Mouse (Mus musculus) neural tube, embryonic 14.5 days (tissue): ENCODE measurements around the gene Abhd4. TPM values are rescaled to one million over a fixed set of nuclear protein-coding genes. Genes with fewer than 3 reads are reported as not detected.

Experiments used
- ATAC-seq: fragments of 200-750 bp; cut with Nextera tagmentation; 2 replicates; pipeline ENCODE4 v1.8.0; 2017; ENCODE audit warnings: low read depth, mild to moderate bottlenecking, moderate TSS enrichment, moderate library complexity
- H3K27ac ChIP-seq: fragments of 300-500 bp; sonication (generic); 2 replicates; pipeline ENCODE4 v1.5.1; 2014; ENCODE audit warnings: low read depth, mild to moderate bottlenecking, control low read depth, low read length, moderate library complexity, mixed read lengths
- H3K27me3 ChIP-seq: fragments of 300-500 bp; sonication (generic); 2 replicates; pipeline ENCODE4 v1.6.1; 2014; ENCODE audit warnings: low read length; ENCODE audit not compliant: control insufficient read depth, insufficient read depth
- H3K36me3 ChIP-seq: fragments of 300-500 bp; sonication (generic); 2 replicates; pipeline ENCODE4 v1.6.1; 2014; ENCODE audit warnings: low read length, mixed read lengths; ENCODE audit not compliant: control insufficient read depth, insufficient read depth
- H3K4me1 ChIP-seq: fragments of 300-500 bp; sonication (generic); 2 replicates; pipeline ENCODE4 v1.6.1; 2014; ENCODE audit warnings: low read length; ENCODE audit not compliant: control insufficient read depth, insufficient read depth
- H3K4me2 ChIP-seq: fragments of 300-500 bp; sonication (generic); 2 replicates; pipeline ENCODE4 v1.6.1; 2014; ENCODE audit warnings: mild to moderate bottlenecking, low read depth, low read length, control low read depth
- H3K4me3 ChIP-seq: fragments of 300-500 bp; sonication (generic); 2 replicates; pipeline ENCODE4 v1.5.1; 2014; ENCODE audit warnings: low read depth, low read length, control low read depth, mixed read lengths
- H3K9ac ChIP-seq: fragments of 300-500 bp; sonication (generic); replicated peaks from 2 replicates; pipeline ENCODE4 v1.6.1; 2014; ENCODE audit warnings: low read depth, mild to moderate bottlenecking, control low read depth, low read length, mixed read lengths
- H3K9me3 ChIP-seq: fragments of 300-500 bp; sonication (generic); 2 replicates; pipeline ENCODE4 v1.6.1; 2016; ENCODE audit warnings: low read length; ENCODE audit not compliant: control insufficient read depth
- WGBS: fragments of 180-500 bp; shearing (Covaris S2); extraction: QIAGEN DNeasy Blood & Tissue Kit; methylation state at CpG from one replicate; pipeline ENCODE4 v1.1.7; 2014; 5-methylcytosine and 5-hydroxymethylcytosine counted together
- polyA plus RNA-seq: library from polyadenylated mRNA; unstranded; fragments of >200 nt; fragmentation: Nextera tagmentation; extraction: Ambion mirVana; gene quantifications from 2 replicates; pipeline ENCODE4 v1.2.1, GENCODE M21; 2014

The Abhd4 gene
- polyA plus RNA-seq, 1 experiment from 2014 or later: 57.4 TPM

DNA sequence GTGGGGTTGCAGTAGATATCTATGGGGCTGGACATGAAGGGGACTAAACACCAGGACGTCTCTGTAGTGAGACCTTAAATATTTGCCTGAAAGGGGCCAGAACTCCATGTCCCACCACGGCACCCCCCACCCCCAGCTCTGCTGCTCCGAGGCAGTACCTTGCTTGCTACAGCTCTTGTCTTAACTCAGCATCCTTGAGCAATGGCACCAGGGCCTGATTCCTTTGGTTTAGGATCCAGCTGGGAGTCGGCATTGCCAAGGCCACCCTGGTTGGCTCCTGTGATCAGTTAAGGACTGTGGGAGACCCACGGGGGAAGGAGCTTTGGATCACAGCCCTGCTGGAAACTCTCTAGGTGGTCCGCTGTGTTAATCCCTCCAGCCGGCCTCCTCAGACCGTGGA lies 34.7 kb upstream of the Abhd4 start:
- H3K9me3 ChIP-seq: no peaks in the 10 kb centered on the region
- H3K27me3 ChIP-seq: no peaks in the 10 kb centered on the region
- no peaks in the 10 kb centered on the region for H3K36me3 ChIP-seq
- no peak overlapping the region for H3K9ac ChIP-seq
- H3K4me2 ChIP-seq: no peak overlapping the region
- no peak overlapping the region for H3K4me3 ChIP-seq
- 73% methylated on average over 8 of the region's 8 CpGs for WGBS
- no peak for ATAC-seq
- no peak overlapping the region for H3K27ac ChIP-seq
- peaks cover 4% of the 10 kb centered on the region; the same call in 1 of the 2 replicates for H3K4me1 ChIP-seq

DNA sequence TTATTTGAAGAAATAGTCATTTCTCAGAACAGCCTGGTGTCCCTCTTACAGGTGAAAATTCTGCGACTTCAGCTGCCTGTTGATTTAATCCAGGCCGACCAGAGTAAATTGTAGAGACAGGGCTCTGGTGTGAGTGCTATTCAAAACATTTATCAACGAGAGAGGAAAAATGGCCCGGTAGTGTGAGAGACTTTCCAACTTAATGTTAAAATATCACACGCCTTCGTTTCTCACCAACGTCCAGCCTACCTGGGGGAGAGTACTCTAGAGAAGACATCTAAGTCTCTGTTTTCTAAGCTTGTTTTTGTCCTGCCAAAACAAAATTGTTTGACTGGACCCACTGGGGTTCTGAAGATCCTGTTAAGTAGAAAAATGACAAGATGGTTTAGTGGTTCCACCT lies 34.1 kb upstream of the Abhd4 start:
- WGBS: 92% methylated on average over 7 of the region's 7 CpGs
- H3K4me2 ChIP-seq: no peak overlapping the region
- no peaks in the 10 kb centered on the region for H3K9me3 ChIP-seq
- H3K27ac ChIP-seq: no peak overlapping the region
- no peaks in the 10 kb centered on the region for H3K36me3 ChIP-seq
- no peak for ATAC-seq
- H3K4me3 ChIP-seq: no peak overlapping the region
- no peaks in the 10 kb centered on the region for H3K27me3 ChIP-seq
- no peak overlapping the region for H3K9ac ChIP-seq
- peaks cover 9% of the 10 kb centered on the region; the same call in 1 of the 2 replicates for H3K4me1 ChIP-seq

DNA sequence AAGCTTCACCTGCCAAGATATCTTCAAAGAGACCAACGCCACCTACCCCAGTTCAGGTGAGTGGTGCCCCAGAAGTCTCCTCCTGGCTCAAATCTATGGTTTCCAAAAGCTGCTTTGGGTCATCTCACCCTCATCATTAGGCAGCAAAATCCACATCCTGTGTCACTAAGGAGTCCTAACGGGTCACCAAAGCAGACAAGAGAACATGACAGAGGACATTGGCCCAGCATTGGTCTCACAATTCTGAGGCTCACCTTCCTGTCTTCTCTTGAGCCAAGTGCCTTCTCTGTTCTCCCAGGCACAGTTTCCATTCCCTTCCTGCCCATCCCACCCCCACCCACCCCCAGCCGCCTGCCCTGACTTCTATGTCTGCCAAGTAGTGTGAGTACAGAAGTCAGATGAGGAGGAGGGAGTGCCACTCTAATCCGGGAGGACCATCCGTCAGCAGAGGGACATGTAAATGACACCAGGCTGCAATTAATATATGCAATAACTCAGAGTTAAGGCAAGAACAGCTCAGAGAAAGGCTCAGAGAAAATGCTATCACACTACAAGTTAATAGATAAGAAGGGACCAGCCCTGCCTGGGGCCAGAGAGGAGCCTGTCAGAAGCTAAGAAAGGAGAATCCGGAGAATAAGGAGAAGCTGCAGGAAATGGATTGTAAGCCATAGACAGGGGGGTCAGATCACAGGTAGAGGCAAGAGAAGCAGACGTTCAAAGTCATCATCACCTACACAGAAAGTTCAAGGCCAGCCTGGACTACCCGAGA lies 33.1 kb upstream of the Abhd4 start:
- Histone ChIP-seq H3K27ac (no peak overlapping the region), H3K4me2 (no peak overlapping the region), H3K4me1 (peaks cover 11% of the 10 kb centered on the region; the same call in 1 of the 2 replicates), H3K9ac (no peak overlapping the region), H3K27me3 (no peaks in the 10 kb centered on the region), H3K4me3 (no peak overlapping the region), H3K36me3 (no peaks in the 10 kb centered on the region), H3K9me3 (no peaks in the 10 kb centered on the region)
- WGBS: 85% methylated on average over 8 of the region's 8 CpGs
- no peak for ATAC-seq

DNA sequence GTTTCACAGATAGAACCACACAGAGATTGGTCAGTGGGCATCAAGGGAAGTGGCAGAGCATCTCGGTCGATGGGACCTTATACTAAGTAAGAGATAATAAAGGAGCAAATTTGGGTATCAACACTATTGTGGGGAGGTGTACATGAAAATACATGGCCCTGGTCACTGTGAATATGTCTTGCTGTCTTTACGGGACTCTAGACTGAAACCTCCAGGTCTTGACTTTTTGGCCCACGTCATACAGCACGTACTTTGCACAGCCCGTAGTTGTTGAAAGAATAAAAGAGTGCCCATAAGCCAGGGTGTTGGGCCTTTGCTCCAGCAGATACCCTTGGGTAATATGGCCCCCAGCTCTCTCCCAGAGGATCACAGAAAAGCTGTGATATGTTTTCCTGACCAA lies 32.3 kb upstream of the Abhd4 start:
- no peaks in the 10 kb centered on the region for H3K9me3 ChIP-seq
- H3K27me3 ChIP-seq: no peaks in the 10 kb centered on the region; the same call in 1 of the 2 replicates
- 0 out of 2 replicates have a peak, but pooled peaks cover 7% of the 10 kb centered on the region for H3K4me1 ChIP-seq
- no peak overlapping the region for H3K4me3 ChIP-seq
- H3K36me3 ChIP-seq: no peaks in the 10 kb centered on the region
- H3K9ac ChIP-seq: no peak overlapping the region
- no peak overlapping the region for H3K4me2 ChIP-seq
- 94% methylated on average over 6 of the region's 6 CpGs for WGBS
- no peak for ATAC-seq
- H3K27ac ChIP-seq: no peak overlapping the region

DNA sequence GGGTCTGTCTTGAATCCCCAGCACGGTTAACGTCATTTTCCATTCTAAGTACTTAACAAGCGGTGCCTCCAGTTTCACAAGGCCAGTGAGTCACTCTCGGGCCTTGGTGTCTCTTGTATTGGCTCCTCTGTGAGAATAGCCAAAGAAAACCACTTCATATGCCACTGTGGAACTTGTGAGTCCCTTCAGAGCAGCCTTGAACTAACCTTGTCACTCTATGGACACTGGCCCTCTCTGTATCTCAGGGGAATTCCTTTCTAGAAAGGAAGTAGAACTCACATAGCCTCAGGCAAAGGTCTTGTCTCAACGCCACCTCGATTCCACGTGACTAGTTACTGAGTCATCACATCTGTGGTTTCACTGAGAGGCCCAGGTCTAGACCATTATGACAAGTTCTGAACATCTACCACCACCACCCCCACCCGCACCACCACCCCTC lies 31.7 kb upstream of the Abhd4 start:
- Histone ChIP-seq H3K9me3 (no peaks in the 10 kb centered on the region), H3K27me3 (no peaks in the 10 kb centered on the region; the same call in 1 of the 2 replicates), H3K4me3 (no peak overlapping the region), H3K4me1 (0 out of 2 replicates have a peak, but pooled peaks cover 7% of the 10 kb centered on the region), H3K36me3 (no peaks in the 10 kb centered on the region), H3K9ac (no peak overlapping the region), H3K27ac (no peak overlapping the region), H3K4me2 (no peak overlapping the region)
- no peak for ATAC-seq
- WGBS: 82% methylated on average over 8 of the region's 8 CpGs

DNA sequence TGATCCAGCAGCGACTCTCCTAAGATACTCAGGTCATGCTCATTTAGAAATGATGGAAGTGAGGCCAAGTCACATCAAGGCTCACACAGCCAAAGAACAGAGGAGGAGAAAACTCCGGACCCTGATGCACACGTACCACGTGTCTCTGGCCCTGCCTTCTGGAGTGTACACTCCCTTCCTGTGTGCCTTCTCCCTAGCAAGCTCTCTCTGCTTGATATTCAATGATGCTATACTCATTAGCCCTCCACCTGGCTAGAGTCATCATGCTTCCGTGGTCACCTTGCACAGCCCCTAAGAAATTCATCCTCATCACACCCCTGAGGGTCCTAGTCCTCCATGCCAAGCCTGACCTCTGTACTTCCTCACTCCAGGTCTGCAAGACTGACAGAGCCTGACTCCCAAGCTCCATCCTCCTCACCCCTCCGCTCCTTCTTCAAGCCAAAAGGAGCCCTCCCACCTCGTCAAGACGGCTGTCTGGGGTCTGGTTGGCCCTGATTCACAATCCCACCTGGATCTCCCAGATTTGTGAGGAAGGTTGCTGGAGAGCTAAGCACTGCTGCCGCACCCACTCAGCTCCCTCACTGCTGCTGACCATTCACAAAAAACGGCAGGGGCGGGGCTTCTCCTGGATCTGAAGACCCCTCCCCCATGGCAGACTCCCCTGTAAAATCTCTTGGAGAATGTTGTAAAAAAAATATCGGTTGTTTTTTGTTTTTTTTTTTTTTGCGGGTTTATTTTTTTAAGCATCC lies 30.5 kb upstream of the Abhd4 start:
- ATAC-seq: no peak
- no peaks in the 10 kb centered on the region for H3K36me3 ChIP-seq

DNA sequence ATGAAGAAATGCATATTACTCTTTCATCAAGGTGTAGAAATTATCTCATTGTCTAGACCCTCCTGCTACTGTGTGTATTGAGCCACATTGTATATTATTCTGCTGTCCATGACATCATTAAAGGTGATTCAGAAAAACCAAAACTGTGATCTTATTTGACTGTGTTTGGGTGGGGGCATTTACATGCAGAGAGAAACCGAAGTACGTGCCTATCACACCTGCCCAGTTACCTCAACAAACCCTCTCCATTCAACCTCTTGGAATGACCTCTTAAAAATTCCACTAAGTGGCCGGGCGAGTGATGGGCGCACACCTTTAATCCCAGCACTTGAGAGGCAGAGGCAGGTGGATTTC lies 29.9 kb upstream of the Abhd4 start:
- Histone ChIP-seq H3K9ac (no peak overlapping the region), H3K27me3 (no peaks in the 10 kb centered on the region; the same call in 1 of the 2 replicates), H3K36me3 (no peaks in the 10 kb centered on the region), H3K4me1 (peaks cover 16% of the 10 kb centered on the region), H3K9me3 (no peaks in the 10 kb centered on the region), H3K4me2 (no peak overlapping the region), H3K27ac (no peak overlapping the region), H3K4me3 (no peak overlapping the region)
- ATAC-seq: no peak
- WGBS: 90% methylated on average over 5 of the region's 5 CpGs

More for the DNA sequence above, 30.5 kb upstream of the Abhd4 start:
- H3K4me1 ChIP-seq: peaks cover 11% of the 10 kb centered on the region; the same call in 1 of the 2 replicates
- no peaks in the 10 kb centered on the region for H3K9me3 ChIP-seq
- H3K27ac ChIP-seq: no peak overlapping the region
- no peaks in the 10 kb centered on the region; the same call in 1 of the 2 replicates for H3K27me3 ChIP-seq
- H3K9ac ChIP-seq: no peak overlapping the region
- 54% methylated on average over 13 of the region's 13 CpGs for WGBS
- no peak overlapping the region for H3K4me2 ChIP-seq
- H3K4me3 ChIP-seq: no peak overlapping the region

DNA sequence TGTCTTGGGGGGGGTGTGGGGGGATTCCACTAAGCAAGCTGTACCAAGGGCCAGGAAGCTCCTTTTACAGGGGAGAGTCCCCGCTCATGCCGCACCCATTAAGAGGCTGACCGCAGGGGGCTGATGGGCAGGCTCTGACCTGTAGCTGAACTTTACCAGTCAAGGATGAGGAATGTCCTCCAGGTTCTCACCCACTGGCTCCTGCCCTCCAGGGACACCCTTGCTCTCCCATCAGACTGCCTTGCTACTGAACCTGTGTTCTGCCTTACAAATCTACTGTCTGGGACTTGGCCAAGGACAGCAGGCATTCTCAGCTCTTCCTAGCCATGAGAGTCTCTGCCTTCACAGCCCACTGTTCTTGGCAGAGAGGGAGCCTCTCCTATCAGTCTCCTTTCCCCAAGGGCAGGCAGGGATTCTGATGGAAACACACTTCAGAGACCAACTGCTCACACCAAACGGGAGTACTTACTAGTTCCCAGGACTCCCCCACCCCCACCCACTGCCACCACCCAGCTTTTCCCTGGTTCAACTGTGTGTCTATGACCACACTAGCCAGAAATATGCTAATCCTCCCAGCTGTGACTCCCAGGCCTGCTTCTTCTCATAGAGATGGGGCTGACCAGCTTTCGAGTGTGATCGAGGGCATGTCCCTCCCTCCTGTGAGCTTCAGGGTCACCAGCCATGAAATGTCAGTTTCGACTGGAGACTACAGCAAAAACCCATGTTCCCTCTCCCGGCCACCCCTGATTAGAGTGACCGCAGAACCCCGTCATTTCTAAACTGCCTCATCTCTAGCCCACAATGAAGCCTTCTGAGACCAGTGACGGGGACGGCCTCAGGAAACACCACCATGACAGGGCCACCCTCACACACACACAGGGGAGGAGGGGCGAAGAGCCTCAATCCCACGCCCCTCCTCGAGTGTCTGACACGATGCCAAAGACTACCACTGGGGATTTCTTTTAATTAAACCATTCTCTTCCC lies 29.2 kb upstream of the Abhd4 start:
- Histone ChIP-seq H3K9ac (no peak overlapping the region), H3K27me3 (no peaks in the 10 kb centered on the region; the same call in 1 of the 2 replicates), H3K9me3 (no peaks in the 10 kb centered on the region), H3K4me2 (no peak overlapping the region), H3K36me3 (no peaks in the 10 kb centered on the region), H3K4me1 (peaks cover 20% of the 10 kb centered on the region), H3K4me3 (no peak overlapping the region), H3K27ac (0 out of 2 replicates have a peak overlapping the region, but pooled peaks have one; percentile 0)
- WGBS: 42% methylated on average over 16 of the region's 16 CpGs
- ATAC-seq: no peak
